Mouse (Mus musculus) stomach, embryonic 16.5 days (tissue): ENCODE measurements around the gene Vmn2r16. TPM values are rescaled to one million over a fixed set of nuclear protein-coding genes. Genes with fewer than 3 reads are reported as not detected.

Source experiments
- ATAC-seq: fragments of 200-750 bp; cut with Nextera tagmentation; 2 replicates; pipeline ENCODE4 v1.8.0; 2017; ENCODE audit warnings: moderate number of reproducible peaks, moderate TSS enrichment; ENCODE audit not compliant: insufficient read depth, low FRiP score
- H3K27ac ChIP-seq: fragments of 300-500 bp; sonication (generic); 2 replicates; pipeline ENCODE4 v1.5.1; 2014; ENCODE audit warnings: low read length
- H3K27me3 ChIP-seq: fragments of 300-500 bp; sonication (generic); 2 replicates; pipeline ENCODE4 v1.6.1; 2014; ENCODE audit warnings: low read length, control low read depth, mixed read lengths; ENCODE audit not compliant: control insufficient read depth, insufficient read depth
- H3K36me3 ChIP-seq: fragments of 300-500 bp; sonication (generic); 2 replicates; pipeline ENCODE4 v1.6.1; 2014; ENCODE audit warnings: low read length; ENCODE audit not compliant: control insufficient read depth, insufficient read depth
- H3K4me1 ChIP-seq: fragments of 300-500 bp; sonication (generic); 2 replicates; pipeline ENCODE4 v1.6.1; 2014; ENCODE audit warnings: low read length, control low read depth, mixed read lengths; ENCODE audit not compliant: control insufficient read depth, insufficient read depth
- H3K4me2 ChIP-seq: fragments of 300-500 bp; sonication (generic); 2 replicates; pipeline ENCODE4 v1.6.1; 2014; ENCODE audit warnings: low read depth, low read length, mixed read lengths
- H3K4me3 ChIP-seq: fragments of 300-500 bp; sonication (generic); replicated peaks from 2 replicates; pipeline ENCODE4 v1.5.1; 2014; ENCODE audit warnings: mild to moderate bottlenecking, low read length
- H3K9ac ChIP-seq: fragments of 300-500 bp; sonication (generic); 2 replicates; pipeline ENCODE4 v1.6.1; 2014; ENCODE audit warnings: low read length
- H3K9me3 ChIP-seq: fragments of 300-500 bp; sonication (generic); replicated peaks from 2 replicates; pipeline ENCODE4 v1.6.1; 2016; ENCODE audit warnings: low read length, control low read depth; ENCODE audit not compliant: control insufficient read depth
- WGBS: fragments of 180-500 bp; shearing (Covaris S2); extraction: QIAGEN DNeasy Blood & Tissue Kit; methylation state at CpG from one replicate; pipeline ENCODE4 v1.1.7; 2014; 5-methylcytosine and 5-hydroxymethylcytosine counted together
- polyA plus RNA-seq: library from polyadenylated mRNA; unstranded; fragments of >200 nt; fragmentation: Nextera tagmentation; extraction: Ambion mirVana; gene quantifications from 2 replicates; pipeline ENCODE4 v1.2.1, GENCODE M21; 2015

Gene Vmn2r16
- polyA plus RNA-seq = not detected in 2 replicates

DNA sequence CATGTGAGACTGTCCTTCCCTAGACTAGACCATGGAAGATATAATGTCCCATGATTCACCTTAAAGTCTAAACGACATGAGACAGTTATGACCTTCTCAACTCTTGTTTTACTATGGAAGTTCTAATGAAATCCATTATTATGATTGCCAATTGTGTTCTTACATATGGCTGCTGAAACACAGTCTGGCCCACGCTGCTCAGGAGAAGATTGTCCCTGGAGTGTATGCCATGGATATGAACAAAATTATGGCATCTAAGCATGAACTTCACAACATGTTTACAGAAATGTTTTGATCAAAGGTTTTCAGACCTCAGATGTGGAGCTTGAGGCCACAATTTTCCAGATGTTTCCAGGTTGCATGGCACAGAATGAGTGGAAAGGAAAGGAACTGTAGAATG lies at the start of gene Vmn2r16:
Gene Vmn2r16 (plus strand): TSS at position 301 of the 400 bp plus-strand sequence.
- no peak within 1 kb of the TSS for H3K4me2 ChIP-seq
- no peaks in the 10 kb centered on the region for H3K36me3 ChIP-seq
- H3K9ac ChIP-seq = no peak within 1 kb of the TSS
- 60% methylated on average over 2 of the region's 2 CpGs for WGBS
- H3K9me3 ChIP-seq = no peaks in the 10 kb centered on the region; the same call in 1 of the 2 replicates
- no peak for ATAC-seq
- no peaks in the 10 kb centered on the region for H3K27me3 ChIP-seq
- no peak within 1 kb of the TSS for H3K4me3 ChIP-seq
- no peaks in the 10 kb centered on the region for H3K4me1 ChIP-seq
- H3K27ac ChIP-seq = no peak within 1 kb of the TSS

DNA sequence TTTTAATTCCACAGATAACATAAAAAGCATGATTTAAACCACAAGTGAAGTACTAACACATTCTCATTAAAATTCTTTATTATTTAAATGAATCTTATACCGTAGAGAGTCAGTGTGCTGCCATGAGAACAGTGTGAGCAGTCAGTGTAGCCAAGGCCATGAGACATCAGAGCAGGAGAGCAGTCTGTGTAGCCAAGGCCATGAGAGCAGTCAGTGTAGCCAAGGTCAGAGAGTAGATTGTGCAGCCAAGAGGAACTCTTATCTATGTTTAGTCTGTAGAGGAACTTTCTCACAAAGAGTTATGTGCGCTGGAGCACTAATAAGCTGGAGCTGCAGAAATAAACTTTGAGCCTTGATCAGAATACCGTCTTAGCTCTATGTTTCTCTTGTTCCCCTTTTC lies 35.3 kb upstream of the Vmn2r16 start:
- WGBS = 66% methylated on average over 3 of the region's 3 CpGs

DNA sequence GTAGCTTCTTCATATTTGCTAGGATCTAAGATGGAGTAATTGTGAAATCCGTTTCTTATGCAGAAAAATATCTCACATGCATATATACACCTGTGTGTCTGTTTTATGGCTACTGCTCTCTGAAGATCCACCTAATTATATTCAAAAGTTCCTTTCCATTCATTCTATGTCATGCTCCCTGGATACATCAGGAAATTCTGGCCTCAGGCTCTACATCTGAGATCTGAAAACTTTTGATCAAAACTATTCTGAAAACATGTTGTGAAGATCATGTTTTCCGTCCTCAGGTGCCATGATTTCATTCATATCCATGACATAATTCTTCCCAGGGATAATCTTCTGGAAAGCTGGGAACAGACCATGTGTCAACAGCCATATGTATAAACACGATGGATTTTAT lies 32.4 kb upstream of the Vmn2r16 start, which contains the start of gene Vmn2r15:
Gene Vmn2r15 (minus strand): TSS at position 101 of the 400 bp plus-strand sequence.
- no peaks in the 10 kb centered on the region for H3K27me3 ChIP-seq
- H3K4me2 ChIP-seq = no peak within 1 kb of the TSS
- H3K27ac ChIP-seq = no peak within 1 kb of the TSS
- 52% methylated on average over 3 of the region's 3 CpGs for WGBS
- H3K4me3 ChIP-seq = no peak within 1 kb of the TSS
- H3K36me3 ChIP-seq = no peaks in the 10 kb centered on the region
- no peak within 1 kb of the TSS for H3K9ac ChIP-seq
- no peak for ATAC-seq
- H3K9me3 ChIP-seq = 0 out of 2 replicates have a peak, but pooled peaks cover 3% of the 10 kb centered on the region
- H3K4me1 ChIP-seq = no peaks in the 10 kb centered on the region

More for the DNA sequence above, 35.3 kb upstream of the Vmn2r16 start:
- Histone ChIP-seq H3K9me3 (no peaks in the 10 kb centered on the region), H3K27me3 (no peaks in the 10 kb centered on the region), H3K4me3 (no peak overlapping the region), H3K9ac (no peak overlapping the region), H3K36me3 (no peaks in the 10 kb centered on the region), H3K4me2 (no peak overlapping the region), H3K4me1 (no peaks in the 10 kb centered on the region), H3K27ac (no peak overlapping the region)
- ATAC-seq = no peak

DNA sequence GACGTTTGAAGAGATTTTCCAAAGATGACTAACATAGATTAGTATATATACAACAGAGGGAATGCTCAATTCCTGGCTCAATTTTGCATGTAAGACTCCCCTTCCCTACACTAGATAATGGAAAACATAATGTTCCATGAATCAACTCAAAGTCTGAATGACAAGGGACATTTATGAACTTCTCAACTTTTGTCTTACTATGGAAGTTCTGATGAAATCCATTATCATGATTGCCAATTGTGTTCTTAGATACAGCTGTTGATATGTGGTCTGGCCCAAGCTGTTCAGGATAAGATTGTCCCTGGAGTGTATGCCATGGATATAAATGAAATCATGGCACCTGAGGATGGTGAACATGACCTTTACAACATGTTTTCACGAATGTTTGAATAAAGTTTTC lies 89.4 kb downstream of the Vmn2r16 start, which contains the start of gene Vmn2r17:
Gene Vmn2r17 (plus strand): TSS at position 301 of the 400 bp plus-strand sequence.
- H3K36me3 ChIP-seq = no peaks in the 10 kb centered on the region
- H3K4me1 ChIP-seq = no peaks in the 10 kb centered on the region
- no peak for ATAC-seq
- H3K27me3 ChIP-seq = no peaks in the 10 kb centered on the region
- no peak within 1 kb of the TSS for H3K4me2 ChIP-seq
- no peaks in the 10 kb centered on the region for H3K9me3 ChIP-seq
- no peak within 1 kb of the TSS for H3K9ac ChIP-seq
- H3K4me3 ChIP-seq = no peak within 1 kb of the TSS
- H3K27ac ChIP-seq = no peak within 1 kb of the TSS
- 53% methylated on average over 2 of the region's 2 CpGs for WGBS

Other genes starting within 250 kb of the Vmn2r16 start
- not detected in 2 replicates for gene Vmn2r12, start 232.2 kb upstream of the Vmn2r16 start, polyA plus RNA-seq
- not detected in 2 replicates for gene Vmn2r13, start 138.0 kb upstream of the Vmn2r16 start, polyA plus RNA-seq
- gene Vmn2r14, start 105.5 kb upstream of the Vmn2r16 start, polyA plus RNA-seq = not detected in 2 replicates
- not detected in 2 replicates for gene Vmn2r15, start 32.5 kb upstream of the Vmn2r16 start, polyA plus RNA-seq
- not detected in 2 replicates for gene Vmn2r17, start 89.5 kb downstream of the Vmn2r16 start, polyA plus RNA-seq
- 5.7 and 7.4 TPM in 2 replicates for gene Crlf2, start 228.8 kb downstream of the Vmn2r16 start, polyA plus RNA-seq